Mouse (Mus musculus) left cerebral cortex, adult 2 months (tissue): ENCODE data around the gene Tmem183a. TPM values are rescaled to one million over a fixed set of nuclear protein-coding genes. Genes with fewer than 3 reads are reported as not detected.

Source experiments
- DNase-seq, 2 experiments: peaks; one replicate each; pipeline ENCODE4 v3.0.0; 2021 to 2022; ENCODE audit warnings: low spot score in 2 of 2, mixed read lengths in 1 of 2; ENCODE audit errors: extremely low spot score in 1 of 2
- H3K27ac ChIP-seq: fragments of 200-600 bp; 2 replicates; pipeline ENCODE4 v1.8.1; 2022
- H3K4me3 ChIP-seq: fragments of 200-600 bp; 2 replicates; pipeline ENCODE4 v1.8.1; 2022
- CTCF ChIP-seq: fragments of 200-600 bp; IDR thresholded peaks from 2 replicates; pipeline ENCODE4 v1.8.1; 2022; ENCODE audit warnings: antibody characterized with exemption, mild to moderate bottlenecking, moderate library complexity
- intact Hi-C: fragments of 180-260 bp; cut with DNase I; formaldehyde crosslinking; loops from one replicate; pipeline ENCODE4 v1.15.1; 2025
- total RNA-seq, 2 experiments: library from RNA; stranded (reverse); gene quantifications; 2 replicates each; pipeline ENCODE4 v1.2.3; 2021

Gene Tmem183a
- total RNA-seq, 2 experiments from 2014 or later = 57.2 to 70.8 TPM

DNA sequence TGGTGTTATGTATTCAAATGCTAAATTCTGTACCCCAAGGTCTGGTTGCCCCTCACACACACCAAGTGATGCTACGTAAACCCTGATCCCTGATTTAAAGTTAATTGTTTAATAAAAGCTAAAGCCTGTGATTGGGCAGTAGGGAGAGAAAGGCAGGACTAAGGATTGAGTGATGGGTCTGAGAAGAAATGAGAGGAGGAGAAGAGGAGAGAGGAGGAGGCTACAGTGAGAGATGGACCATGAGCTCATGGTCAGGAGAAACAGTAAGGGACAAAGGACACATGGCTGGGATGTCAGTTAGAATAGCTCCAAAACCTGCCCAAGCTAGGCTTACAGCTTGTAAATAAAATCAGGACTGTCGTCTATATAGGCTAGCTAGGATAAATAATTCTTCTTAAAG, 19.3 kb upstream of the Tmem183a start:
- no peak overlapping the region for H3K27ac ChIP-seq
- no peak overlapping the region for H3K4me3 ChIP-seq
- intact Hi-C loops = no loop called here
- TF ChIP-seq CTCF = no peak
- DNase-seq = no peak

DNA sequence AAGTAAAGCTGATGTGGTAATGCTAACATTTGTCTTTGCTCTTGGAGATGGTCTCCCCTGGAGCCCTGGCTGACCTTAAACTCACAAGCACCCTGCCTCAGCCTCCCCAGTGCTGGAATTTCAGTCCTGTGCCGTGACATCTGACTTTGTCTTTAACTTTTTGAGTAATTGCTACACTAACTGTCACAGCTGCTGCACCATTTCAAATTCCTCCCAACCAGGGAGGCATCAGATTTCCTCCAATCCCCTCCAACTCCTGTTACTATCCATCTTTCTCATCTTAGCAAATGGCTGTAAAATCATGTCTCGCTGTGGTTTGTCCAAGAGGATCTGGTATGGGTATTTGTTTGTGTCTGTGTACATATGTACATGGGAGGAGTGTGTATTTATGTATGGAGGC, 12.3 kb upstream of the Tmem183a start:
- no peak overlapping the region for H3K27ac ChIP-seq
- DNase-seq = no peak
- intact Hi-C loops = no loop called here
- no peak for TF ChIP-seq CTCF
- H3K4me3 ChIP-seq = no peak overlapping the region

DNA sequence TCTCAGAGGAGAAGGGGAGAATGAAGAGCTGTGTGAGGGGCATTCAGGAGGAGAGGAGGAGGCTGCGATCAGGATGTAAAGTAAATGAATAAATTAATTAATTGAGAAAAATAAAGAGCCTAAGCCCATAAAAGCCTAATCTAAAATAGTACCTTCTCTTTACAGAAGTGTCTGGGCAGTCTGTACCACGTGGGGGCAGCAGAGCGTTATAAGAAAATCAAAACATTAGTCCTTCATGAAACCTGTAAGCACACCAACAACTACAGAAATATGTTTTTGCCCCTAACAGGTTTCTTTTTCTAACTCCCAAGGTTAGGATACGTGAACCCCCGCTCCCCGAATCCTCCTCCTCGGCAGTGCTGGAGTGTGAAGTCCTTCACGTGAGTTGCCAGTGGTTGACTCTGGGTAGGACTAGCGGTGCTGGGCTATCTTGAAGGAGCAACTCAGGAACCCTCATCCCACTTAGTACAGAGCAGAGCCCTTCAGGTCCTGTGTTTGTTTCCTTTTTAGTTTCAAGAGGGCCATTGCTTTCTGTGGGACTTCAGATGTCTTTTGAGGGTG, 7.1 kb upstream of the Tmem183a start:
- Histone ChIP-seq H3K27ac (no peak overlapping the region), H3K4me3 (no peak overlapping the region)
- DNase-seq = peak; percentile 35 to 53
- TF ChIP-seq CTCF = peak; percentile 71
- intact Hi-C loops = no loop called here

- Histone ChIP-seq H3K27ac (no peak overlapping the region), H3K4me3 (no peak overlapping the region)
- TF ChIP-seq CTCF = no peak
- DNase-seq = no peak
- intact Hi-C loops = no loop called here
Measured at GRCm38 (mm10) chr1:134365491-134365890, 3.7 kb upstream of the Tmem183a start.

GRCm38 (mm10) chr1:134363194-134363593, 1.4 kb upstream of the Tmem183a start:
- H3K4me3 ChIP-seq = no peak overlapping the region
- DNase-seq = no peak
- TF ChIP-seq CTCF = no peak
- no peak overlapping the region for H3K27ac ChIP-seq
- intact Hi-C loops = loop anchor here (2.0 kb wide), 1 partner anchor 52 kb away; the partner anchor contains the start of gene Adipor1

DNA sequence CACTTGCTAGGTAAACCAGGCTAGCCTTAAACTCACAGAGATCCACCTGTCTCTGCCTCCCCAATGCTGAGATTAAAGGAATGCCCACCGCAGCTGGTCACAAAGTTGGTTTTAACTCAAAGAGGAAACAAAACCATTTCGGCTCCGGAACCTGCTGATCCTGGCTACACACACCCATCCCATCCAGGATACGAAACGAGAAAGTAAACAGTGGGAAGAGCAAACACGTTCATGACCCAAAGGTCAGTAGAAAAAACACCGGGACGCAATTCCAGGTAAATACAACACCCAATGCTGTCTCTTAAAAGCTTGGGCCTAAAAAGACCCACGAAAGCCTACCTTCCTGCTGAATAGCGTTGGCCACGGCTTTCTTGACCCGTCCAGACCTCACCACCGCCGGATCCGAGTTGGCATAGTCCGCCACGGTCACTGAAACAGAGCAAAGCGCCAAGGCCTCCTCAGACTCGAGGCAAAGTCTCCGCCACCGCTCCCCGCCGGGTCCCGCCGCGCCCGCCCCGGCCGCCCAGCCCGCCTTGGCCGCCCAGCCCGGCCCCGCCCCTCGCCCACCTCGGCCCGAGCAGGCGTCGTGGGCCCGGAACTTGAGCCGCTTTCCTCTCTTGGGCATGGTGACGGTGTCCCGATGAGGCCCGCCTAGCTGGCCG, 453 bp downstream of the Tmem183a start:
- intact Hi-C loops = no loop called here
- peak overlapping the region; percentile 85 for H3K4me3 ChIP-seq
- DNase-seq = no peak
- no peak for TF ChIP-seq CTCF
- peak overlapping the region; percentile 91 for H3K27ac ChIP-seq

GRCm38 (mm10) chr1:134360656-134361055, 1.1 kb downstream of the Tmem183a start:
- Histone ChIP-seq H3K27ac (no peak overlapping the region), H3K4me3 (no peak overlapping the region; the same call in 1 of the 2 replicates)
- TF ChIP-seq CTCF = no peak
- intact Hi-C loops = no loop called here
- DNase-seq = no peak

GRCm38 (mm10) chr1:134357461-134357860, 4.3 kb downstream of the Tmem183a start:
- Histone ChIP-seq H3K27ac (no peak overlapping the region), H3K4me3 (no peak overlapping the region)
- intact Hi-C loops = loop anchor here (10.0 kb wide), 1 partner anchor 267 kb away; no protein-coding TSS in a partner anchor
- no peak for TF ChIP-seq CTCF
- DNase-seq = no peak

GRCm38 (mm10) chr1:134353326-134353725, 8.5 kb downstream of the Tmem183a start:
- no peak for TF ChIP-seq CTCF
- intact Hi-C loops = loop anchor here (10.0 kb wide), 1 partner anchor 271 kb away; no protein-coding TSS in a partner anchor

DNA sequence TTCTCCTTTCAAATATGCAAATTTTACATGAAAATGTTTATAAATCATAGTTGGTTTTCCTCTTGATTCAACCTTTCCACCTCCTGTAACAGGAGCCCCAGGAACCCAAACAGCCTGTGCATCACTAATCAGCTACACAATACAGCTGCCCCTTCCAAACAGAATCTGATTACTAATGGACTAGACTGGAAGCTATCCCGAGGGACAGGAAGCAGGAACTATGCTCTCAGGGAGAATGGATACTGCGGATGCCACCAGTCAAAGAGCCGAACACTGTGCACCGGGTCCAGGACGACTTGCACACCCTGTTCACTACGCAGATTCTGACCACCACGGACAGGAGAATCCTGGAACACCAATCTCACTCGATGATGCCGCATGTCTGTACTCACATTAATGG, 14.0 kb downstream of the Tmem183a start:
- no peak for TF ChIP-seq CTCF
- Histone ChIP-seq H3K4me3 (no peak overlapping the region), H3K27ac (no peak overlapping the region)
- intact Hi-C loops = no loop called here
- peak in 1 of 2 experiments; percentile 7 for DNase-seq

More at GRCm38 (mm10) chr1:134353326-134353725, 8.5 kb downstream of the Tmem183a start:
- no peak for DNase-seq
- Histone ChIP-seq H3K4me3 (no peak overlapping the region), H3K27ac (no peak overlapping the region)

DNA sequence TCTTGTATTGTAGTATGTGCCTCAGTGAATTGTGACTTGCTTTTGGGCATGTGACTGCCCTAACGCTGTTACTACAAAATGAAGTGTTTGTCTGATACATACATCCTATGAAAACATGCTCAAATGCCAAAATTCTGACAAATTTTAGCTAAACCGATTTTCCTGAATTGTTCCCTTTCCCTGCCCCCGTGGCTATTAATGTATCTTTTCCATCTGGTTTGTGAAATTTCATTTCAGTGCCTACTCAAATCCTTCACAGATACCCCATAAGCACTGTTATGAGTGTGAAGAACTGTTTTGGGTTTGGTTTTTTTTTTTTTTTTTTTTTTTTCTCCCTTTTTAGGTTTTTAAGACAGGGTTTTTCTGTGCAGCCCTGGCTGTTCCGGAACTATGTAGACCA, 16.7 kb downstream of the Tmem183a start:
- intact Hi-C loops = no loop called here
- peak overlapping the region; percentile 65; the same call in 1 of the 2 replicates for H3K4me3 ChIP-seq
- DNase-seq = peak in 1 of 2 experiments; percentile 8
- TF ChIP-seq CTCF = no peak
- peak overlapping the region; percentile 63; the same call in 1 of the 2 replicates for H3K27ac ChIP-seq

GRCm38 (mm10) chr1:134344005-134344950, 17.5 kb downstream of the Tmem183a start:
- peak; percentile 79 to 85 for DNase-seq
- intact Hi-C loops = no loop called here
- no peak for TF ChIP-seq CTCF
- H3K27ac ChIP-seq = peak overlapping the region; percentile 76
- H3K4me3 ChIP-seq = peak overlapping the region; percentile 65
